Mouse (Mus musculus) lung, postnatal 0 days (tissue): ENCODE data around the gene Mptx2.

Experiments
- CTCF ChIP-seq: IDR thresholded peaks from 2 replicates; pipeline ENCODE4 v1.5.1; 2016; ENCODE audit warnings: antibody characterized with exemption, mild to moderate bottlenecking
- EP300 ChIP-seq: IDR thresholded peaks from 2 replicates; pipeline ENCODE4 v1.6.1; 2016; ENCODE audit warnings: antibody characterized with exemption, mild to moderate bottlenecking, control low read depth

DNA sequence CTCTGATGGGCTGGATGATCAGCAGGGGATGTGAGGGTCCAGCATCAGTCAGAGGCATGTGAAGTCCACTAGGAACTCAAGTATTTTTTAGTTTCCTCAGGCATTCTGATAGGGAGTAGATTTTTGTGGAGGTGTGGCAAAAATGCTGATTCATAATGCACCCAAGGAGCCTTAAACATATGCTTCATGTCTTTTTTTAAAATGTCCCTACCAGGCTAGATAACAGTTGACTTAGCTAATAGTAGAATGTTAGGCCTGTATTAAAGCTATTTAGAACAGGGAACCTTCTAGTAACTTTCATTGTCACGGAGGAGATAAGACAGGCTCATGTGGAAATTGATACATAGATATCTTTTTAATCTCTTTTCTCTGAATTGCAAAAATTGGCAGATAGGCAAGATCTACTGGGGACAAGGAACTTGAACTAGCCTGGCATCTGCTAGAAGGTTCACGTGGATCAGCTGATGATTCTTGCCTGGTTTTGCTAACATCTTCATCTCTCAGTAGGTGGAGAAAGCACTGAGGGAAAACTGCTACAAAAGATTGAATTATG is 40.4 kb upstream of the Mptx2 start:
- TF ChIP-seq CTCF (no peak), EP300 (no peak)
